Mouse (Mus musculus) liver, embryonic 11.5 days (tissue): ENCODE results near the gene Gm14862. TPM values are rescaled to one million over a fixed set of nuclear protein-coding genes. Genes with fewer than 3 reads are reported as not detected.

Source experiments
- ATAC-seq: fragments of 200-750 bp; cut with Nextera tagmentation; replicated peaks from 2 replicates; pipeline ENCODE4 v1.8.0; 2017; ENCODE audit warnings: moderate number of reproducible peaks, mild to moderate bottlenecking, moderate TSS enrichment, moderate library complexity; ENCODE audit not compliant: low FRiP score
- DNase-seq: peaks from one replicate; pipeline ENCODE4 v3.0.0-alpha.2; 2017; ENCODE audit warnings: low spot score
- H3K27ac ChIP-seq: fragments of 300-500 bp; sonication (generic); 2 replicates; pipeline ENCODE4 v1.5.1; 2014; ENCODE audit warnings: mild to moderate bottlenecking, low read depth, low read length, control low read depth
- H3K27me3 ChIP-seq: fragments of 300-500 bp; sonication (generic); replicated peaks from 2 replicates; pipeline ENCODE4 v1.6.1; 2014; ENCODE audit warnings: low read length, mixed read lengths; ENCODE audit not compliant: control insufficient read depth, insufficient read depth
- H3K36me3 ChIP-seq: fragments of 300-500 bp; sonication (generic); 2 replicates; pipeline ENCODE4 v1.6.1; 2014; ENCODE audit warnings: mild to moderate bottlenecking, low read length, moderate library complexity, mixed read lengths; ENCODE audit not compliant: control insufficient read depth, insufficient read depth
- H3K4me1 ChIP-seq: fragments of 300-500 bp; sonication (generic); replicated peaks from 2 replicates; pipeline ENCODE4 v1.6.1; 2014; ENCODE audit warnings: low read length, mixed read lengths; ENCODE audit not compliant: control insufficient read depth, insufficient read depth
- H3K4me2 ChIP-seq: fragments of 300-500 bp; sonication (generic); 2 replicates; pipeline ENCODE4 v1.6.1; 2014; ENCODE audit warnings: mild to moderate bottlenecking, control low read depth, moderate library complexity
- H3K4me3 ChIP-seq: fragments of 300-500 bp; sonication (generic); 2 replicates; pipeline ENCODE4 v1.5.1; 2014; ENCODE audit warnings: low read depth, low read length, control low read depth
- H3K9ac ChIP-seq: fragments of 300-500 bp; sonication (generic); 2 replicates; pipeline ENCODE4 v1.6.1; 2014; ENCODE audit warnings: low read depth, low read length, control low read depth
- H3K9me3 ChIP-seq: fragments of 300-500 bp; sonication (generic); 2 replicates; pipeline ENCODE4 v1.6.1; 2016; ENCODE audit warnings: low read length, inconsistent platforms, mixed read lengths; ENCODE audit not compliant: control insufficient read depth
- WGBS: fragments of 180-500 bp; shearing (Covaris S2); extraction: QIAGEN DNeasy Blood & Tissue Kit; methylation state at CpG from one replicate; pipeline ENCODE4 v1.1.7; 2014; 5-methylcytosine and 5-hydroxymethylcytosine counted together
- polyA plus RNA-seq: library from polyadenylated mRNA; unstranded; fragments of >200 nt; fragmentation: Nextera tagmentation; extraction: Ambion mirVana; gene quantifications from 2 replicates; pipeline ENCODE4 v1.2.1, GENCODE M21; 2014

Gm14862 gene
- polyA plus RNA-seq, 1 experiment from 2014 or later, result 1.0 TPM

DNA sequence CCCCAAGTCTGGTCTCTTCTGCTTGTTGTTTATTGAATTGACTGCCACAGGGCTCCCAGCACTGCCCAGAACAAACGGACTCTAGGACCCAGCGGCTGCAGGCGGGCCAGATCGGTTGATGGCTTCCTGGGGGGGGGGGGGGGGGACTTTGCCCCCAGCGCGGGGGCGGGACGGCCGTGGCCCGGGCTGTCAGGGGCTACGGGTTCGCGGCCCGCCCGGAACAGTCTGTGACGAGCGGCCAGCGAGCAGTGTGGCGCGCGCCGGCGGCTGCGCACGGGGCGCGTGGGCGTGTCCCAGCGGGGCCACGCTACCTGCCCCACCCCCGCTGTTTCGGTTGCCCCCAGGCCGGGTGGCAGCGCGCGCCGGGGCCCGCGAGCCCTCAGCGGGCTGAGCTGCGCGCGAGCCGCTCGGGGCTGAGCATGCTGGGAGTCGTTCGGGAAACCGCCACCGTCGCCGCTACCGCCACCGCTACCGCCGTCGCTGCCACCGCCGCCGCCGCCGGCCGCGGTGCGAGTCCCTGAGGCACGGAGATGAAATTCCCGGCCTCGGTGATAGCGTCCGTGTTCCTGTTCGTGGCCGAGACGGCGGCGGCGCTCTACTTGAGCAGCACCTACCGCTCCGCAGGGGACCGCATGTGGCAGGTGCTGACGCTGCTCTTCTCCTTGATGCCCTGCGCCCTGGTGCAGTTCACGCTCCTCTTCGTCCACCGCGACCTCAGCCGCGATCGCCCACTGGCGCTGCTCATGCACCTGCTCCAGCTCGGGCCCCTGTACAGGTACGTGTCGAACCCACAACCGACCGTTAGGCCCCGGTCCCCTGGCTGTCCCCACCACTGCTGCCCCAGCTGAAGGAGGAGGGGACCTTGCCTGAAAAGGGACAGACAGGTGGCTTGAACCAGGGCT is 16.0 kb upstream of the Gm14862 start, which contains the start of gene Xk:
Xk (plus strand) TSS at position 297 of the 902 bp plus-strand sequence.
- H3K4me2 ChIP-seq, result peak within 1 kb of the TSS; percentile 60
- H3K9me3 ChIP-seq, result no peaks in the 10 kb centered on the region
- H3K36me3 ChIP-seq, result no peaks in the 10 kb centered on the region
- peaks cover 8% of the 10 kb centered on the region for H3K27me3 ChIP-seq
- H3K27ac ChIP-seq, result peak within 1 kb of the TSS; percentile 75
- H3K4me3 ChIP-seq, result peak within 1 kb of the TSS; percentile 64
- 8% methylated on average over 67 of the region's 94 CpGs for WGBS
- ATAC-seq (peak; percentile 92), DNase-seq (peak; percentile 71)
- no peaks in the 10 kb centered on the region for H3K4me1 ChIP-seq
- H3K9ac ChIP-seq, result peak within 1 kb of the TSS; percentile 83

DNA sequence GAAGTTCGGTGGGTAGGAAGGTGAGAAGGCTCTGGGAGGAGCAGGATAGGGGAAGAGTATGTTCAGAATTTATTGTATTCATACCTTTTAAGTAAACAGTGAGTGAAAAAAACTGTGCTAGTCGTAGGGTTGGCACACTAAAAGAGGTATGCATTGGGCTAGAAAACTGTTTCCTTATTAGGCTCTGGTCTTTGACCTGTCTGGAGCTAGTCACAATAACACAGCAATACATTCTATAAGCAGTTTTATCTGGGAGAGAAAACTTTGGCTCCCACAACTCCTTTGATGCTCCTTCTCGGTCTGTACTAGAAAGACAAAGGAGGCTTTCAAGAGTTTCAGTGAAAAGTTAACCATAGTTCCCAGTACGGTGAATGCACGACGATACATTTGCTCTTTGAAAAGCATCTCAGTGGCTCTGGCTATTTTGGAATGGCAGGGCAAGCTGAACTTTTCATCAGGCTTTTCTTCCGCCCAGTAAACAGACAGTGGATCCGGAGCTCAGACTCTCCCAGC is 15.3 kb upstream of the Gm14862 start:
- 21% methylated on average over 8 of the region's 8 CpGs for WGBS
- Histone ChIP-seq H3K4me2 (peak overlapping the region; percentile 60), H3K4me1 (no peaks in the 10 kb centered on the region), H3K4me3 (peak overlapping the region; percentile 64), H3K9me3 (no peaks in the 10 kb centered on the region), H3K27me3 (peaks cover 8% of the 10 kb centered on the region), H3K36me3 (no peaks in the 10 kb centered on the region), H3K9ac (peak overlapping the region; percentile 83), H3K27ac (peak overlapping the region; percentile 75; the same call in 1 of the 2 replicates)
- DNase-seq (no peak), ATAC-seq (no peak; the same call in 1 of the 2 replicates)

DNA sequence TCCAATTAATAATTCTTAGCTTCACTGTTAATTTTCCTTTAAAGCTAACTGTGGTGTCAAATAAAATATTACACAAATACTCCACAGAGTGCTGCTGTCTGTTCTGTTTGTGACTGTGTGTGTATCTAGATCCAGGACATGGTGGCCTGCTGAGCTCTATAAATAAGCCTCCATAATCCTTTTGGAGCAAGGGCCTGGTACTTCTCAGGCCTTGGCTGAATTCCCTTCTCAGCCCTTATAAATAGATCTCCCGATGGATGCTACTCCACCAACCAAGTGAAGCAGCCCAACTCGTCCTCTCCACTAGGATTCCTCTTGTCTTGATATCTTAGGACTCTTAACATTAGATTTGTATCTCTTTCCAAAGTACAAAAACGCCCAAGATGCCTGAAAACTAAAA is 14.4 kb upstream of the Gm14862 start:
- no peak overlapping the region for H3K4me2 ChIP-seq
- peaks cover 8% of the 10 kb centered on the region for H3K27me3 ChIP-seq
- WGBS, result 66% methylated on average over 3 of the region's 3 CpGs
- no peak for ATAC-seq
- H3K4me1 ChIP-seq, result no peaks in the 10 kb centered on the region
- no peaks in the 10 kb centered on the region for H3K36me3 ChIP-seq
- no peaks in the 10 kb centered on the region for H3K9me3 ChIP-seq
- no peak overlapping the region for H3K27ac ChIP-seq
- no peak overlapping the region for H3K4me3 ChIP-seq
- DNase-seq, result no peak
- H3K9ac ChIP-seq, result no peak overlapping the region

DNA sequence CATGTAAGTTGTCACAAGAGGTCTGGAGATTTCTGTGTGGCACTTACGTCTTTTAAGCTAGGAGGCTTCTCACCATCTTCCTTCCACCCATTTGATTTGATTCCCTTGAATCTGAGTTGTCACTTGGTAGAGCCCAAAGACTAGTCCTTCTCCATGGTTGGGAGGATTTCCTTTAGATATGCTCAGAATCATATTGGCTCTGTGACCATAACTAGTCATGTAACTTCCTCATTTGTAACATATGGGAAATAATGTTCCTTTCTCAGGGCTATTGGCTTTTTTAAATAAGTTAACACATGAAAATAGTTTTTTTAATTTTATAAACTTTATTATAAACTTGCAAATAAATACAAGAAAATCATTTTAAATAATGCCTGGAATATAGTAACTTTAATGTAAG is 2.6 kb upstream of the Gm14862 start:
- Histone ChIP-seq H3K27ac (no peak overlapping the region), H3K4me2 (no peak overlapping the region), H3K9me3 (no peaks in the 10 kb centered on the region), H3K27me3 (no peaks in the 10 kb centered on the region), H3K4me3 (no peak overlapping the region), H3K4me1 (no peaks in the 10 kb centered on the region), H3K9ac (no peak overlapping the region), H3K36me3 (no peaks in the 10 kb centered on the region)
- WGBS, result 83% methylated on average over 1 of the region's 1 CpGs
- ATAC-seq (no peak), DNase-seq (no peak)

DNA sequence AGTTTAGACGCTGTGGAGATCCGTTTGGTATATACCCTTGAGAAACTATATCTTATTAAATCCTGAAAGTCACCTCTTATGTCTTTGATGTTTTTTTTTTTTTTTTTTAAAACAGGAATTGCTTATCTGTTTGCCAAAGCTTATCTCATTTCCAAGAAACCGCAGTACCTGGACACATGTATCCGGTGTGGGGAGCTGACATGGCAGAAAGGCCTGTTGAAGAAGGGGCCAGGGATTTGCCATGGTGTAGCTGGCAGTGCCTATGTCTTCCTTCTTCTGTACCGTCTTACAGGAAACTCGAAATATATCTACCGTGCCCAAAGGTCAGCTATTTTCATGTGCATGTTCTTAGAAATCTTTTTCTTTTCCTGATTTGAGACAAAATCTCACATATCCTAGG is 1.1 kb upstream of the Gm14862 start:
- Histone ChIP-seq H3K4me3 (no peak overlapping the region), H3K27ac (no peak overlapping the region), H3K9ac (no peak overlapping the region), H3K4me2 (no peak overlapping the region), H3K36me3 (no peaks in the 10 kb centered on the region), H3K27me3 (no peaks in the 10 kb centered on the region), H3K9me3 (no peaks in the 10 kb centered on the region), H3K4me1 (no peaks in the 10 kb centered on the region)
- DNase-seq (no peak), ATAC-seq (no peak)
- 71% methylated on average over 7 of the region's 7 CpGs for WGBS

DNA sequence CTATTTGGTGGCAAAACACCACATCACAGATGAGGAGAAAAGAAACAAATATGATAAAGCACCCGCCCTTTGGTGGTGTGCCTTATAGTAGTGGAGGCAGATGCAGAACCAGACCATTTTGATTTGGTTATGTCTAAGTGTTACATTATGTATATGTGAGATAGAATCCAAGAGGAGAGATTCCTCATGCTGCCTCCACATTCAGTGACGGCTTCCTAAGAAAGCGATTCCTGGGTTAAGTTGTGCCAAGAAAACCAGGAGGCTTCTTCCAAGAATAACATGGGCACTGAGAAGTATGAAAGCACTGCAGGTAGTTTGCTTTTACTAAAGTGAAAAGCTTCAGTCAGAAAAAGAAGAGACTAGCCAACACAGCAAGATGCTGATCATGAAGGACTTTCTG is 1.8 kb downstream of the Gm14862 start:
- no peak overlapping the region for H3K27ac ChIP-seq
- ATAC-seq, result no peak
- WGBS, result 87% methylated on average over 3 of the region's 3 CpGs

DNA sequence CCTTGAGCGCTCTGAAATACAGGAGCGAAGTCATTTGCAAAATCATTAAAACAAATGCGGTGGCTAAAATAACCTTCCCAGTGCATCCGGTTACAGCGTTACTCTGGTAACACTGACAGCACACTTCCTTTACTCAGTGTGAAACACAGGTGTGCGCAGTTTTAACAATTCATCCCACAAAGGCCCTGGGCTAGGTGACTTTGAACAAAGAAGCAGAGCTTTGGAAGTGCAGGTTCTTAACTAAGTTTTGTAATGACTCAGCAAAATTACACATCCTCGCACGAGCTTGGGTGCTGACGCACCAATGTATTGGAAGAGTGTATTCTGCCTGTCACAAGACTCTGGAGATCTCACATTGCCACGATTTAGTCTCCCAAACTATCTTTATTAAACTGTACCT is 2.7 kb downstream of the Gm14862 start:
- Histone ChIP-seq H3K27ac (no peak overlapping the region), H3K9ac (no peak overlapping the region), H3K36me3 (no peaks in the 10 kb centered on the region), H3K9me3 (no peaks in the 10 kb centered on the region), H3K4me3 (no peak overlapping the region), H3K4me1 (0 out of 2 replicates have a peak, but pooled peaks cover 2% of the 10 kb centered on the region), H3K4me2 (no peak overlapping the region), H3K27me3 (no peaks in the 10 kb centered on the region)
- whole genome bisulfite sequencing, result 68% methylated on average over 10 of the region's 10 CpGs
- ATAC-seq (no peak), DNase-seq (no peak)

More for the DNA sequence above, 1.8 kb downstream of the Gm14862 start:
- Histone ChIP-seq H3K9ac (no peak overlapping the region), H3K4me2 (peak overlapping the region; percentile 29; the same call in 1 of the 2 replicates), H3K36me3 (no peaks in the 10 kb centered on the region), H3K4me1 (no peaks in the 10 kb centered on the region), H3K4me3 (no peak overlapping the region), H3K9me3 (no peaks in the 10 kb centered on the region), H3K27me3 (no peaks in the 10 kb centered on the region)
- DNase-seq, result no peak

DNA sequence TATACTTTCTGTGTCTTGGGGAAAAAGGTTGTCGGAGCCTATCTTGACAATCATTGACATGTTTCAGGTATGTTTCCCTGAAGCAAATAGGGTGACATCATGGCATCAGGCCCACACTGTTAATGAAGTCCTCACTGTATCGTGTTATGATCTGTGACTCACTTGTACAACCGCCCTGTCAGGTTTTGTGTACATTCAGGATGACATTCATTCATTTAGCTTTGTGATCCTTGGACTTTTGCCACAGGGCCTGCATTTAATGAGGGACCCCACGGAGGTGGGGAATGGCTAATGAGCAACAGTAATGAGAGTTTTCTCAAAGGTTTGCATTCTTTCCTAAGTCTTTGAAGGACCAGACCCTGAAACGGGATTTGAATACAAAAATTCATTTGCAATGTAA is 7.8 kb downstream of the Gm14862 start:
- no peak overlapping the region for H3K27ac ChIP-seq

More for the DNA sequence above, 7.8 kb downstream of the Gm14862 start:
- no peaks in the 10 kb centered on the region for H3K9me3 ChIP-seq
- H3K4me2 ChIP-seq, result no peak overlapping the region
- whole genome bisulfite sequencing, result 72% methylated on average over 5 of the region's 5 CpGs
- peaks cover 3% of the 10 kb centered on the region; the same call in 1 of the 2 replicates for H3K4me1 ChIP-seq
- H3K36me3 ChIP-seq, result no peaks in the 10 kb centered on the region
- H3K4me3 ChIP-seq, result no peak overlapping the region
- ATAC-seq (no peak), DNase-seq (no peak)
- H3K27me3 ChIP-seq, result no peaks in the 10 kb centered on the region
- H3K9ac ChIP-seq, result no peak overlapping the region
